ENCODE assay signal across 8 mouse cellular contexts in the genomic region with DNA sequence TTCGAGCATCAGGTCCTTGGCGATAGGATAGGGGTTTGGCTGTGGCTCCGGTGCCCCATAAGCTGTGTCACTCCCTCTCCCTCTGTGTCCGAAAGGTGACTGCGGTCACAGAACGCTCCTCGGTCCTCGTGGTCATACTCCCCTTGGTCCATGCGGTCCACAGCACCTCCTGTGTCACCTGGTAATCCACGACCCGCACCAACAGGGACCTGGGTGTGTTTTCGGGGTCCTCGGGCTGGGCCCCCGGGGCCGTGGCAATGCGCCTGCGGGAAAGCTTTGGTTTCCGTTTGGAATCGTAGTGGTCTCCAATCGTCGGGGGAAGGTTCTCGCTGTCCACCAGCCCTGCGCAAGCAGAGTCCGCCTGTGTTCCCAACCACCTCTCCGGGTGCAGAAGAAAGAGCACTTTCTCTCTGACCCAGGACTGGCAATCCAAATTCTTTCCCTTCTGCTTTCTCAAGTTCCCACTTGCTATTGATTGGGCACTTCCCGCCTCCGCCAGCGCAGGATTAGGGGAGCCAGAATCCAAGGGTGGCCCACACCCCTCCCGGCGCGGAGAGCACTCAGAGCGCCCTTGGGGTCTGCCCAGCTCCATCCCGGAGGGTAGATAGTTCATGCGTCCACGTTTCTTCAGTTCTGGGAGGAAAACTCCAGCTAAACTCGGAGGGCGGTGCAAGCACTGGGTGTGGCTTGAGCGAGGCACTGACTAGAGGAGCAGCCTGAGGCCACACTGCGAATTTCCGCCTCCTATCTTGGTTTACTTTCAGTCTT. TPM values are rescaled to one million over a fixed set of nuclear protein-coding genes. Genes with fewer than 3 reads are reported as not detected.
A peak's percentile ranks its signal among the peaks of the same experiment; 100 is the strongest.
DNase-seq lines count a peak whose midpoint lies in the region; ATAC-seq and TF ChIP-seq lines count a peak whose summit lies in the region.

A gene (minus strand): TSS at position 636 of the 768 bp plus-strand sequence.

- intact Hi-C loops in left cerebral cortex, postnatal 4 days (cut with DNase I): no loop called here
- intact Hi-C loops in left cerebral cortex, postnatal 25 days (cut with DNase I): no loop called here
- intact Hi-C loops in gastrocnemius, postnatal 14 days (cut with DNase I; ENCODE audit: low total_unique reads): no loop called here

- peak within 1 kb of the TSS; percentile 91 for H3K4me2 ChIP-seq in hindbrain, postnatal 0 days (ENCODE audit: low read depth, low read length)
- H3K4me2 ChIP-seq in liver, embryonic 13.5 days: peak within 1 kb of the TSS; percentile 90
- H3K4me2 ChIP-seq in myocyte (ENCODE audit: low read depth): peak within 1 kb of the TSS; percentile 84

- H3K9me3 ChIP-seq in hindbrain, postnatal 0 days (ENCODE audit: low read length): no peaks in the 10 kb centered on the region
- no peaks in the 10 kb centered on the region for H3K9me3 ChIP-seq in liver, embryonic 13.5 days (replicated peaks)

- H3ac ChIP-seq in myocyte (ENCODE audit: control insufficient read depth, insufficient read length): peak within 1 kb of the TSS; percentile 10

- H3K79me2 ChIP-seq in myocyte (ENCODE audit: control insufficient read depth, insufficient read depth): peaks cover 4% of the 10 kb centered on the region

- H3K4me3 ChIP-seq in hindbrain, postnatal 0 days (ENCODE audit: low read length): peak within 1 kb of the TSS; percentile 55
- peak within 1 kb of the TSS; percentile 77 for H3K4me3 ChIP-seq in liver, embryonic 13.5 days (replicated peaks)
- peak within 1 kb of the TSS; percentile 77 for H3K4me3 ChIP-seq in myocyte

- H3K27ac ChIP-seq in hindbrain, postnatal 0 days: no peak within 1 kb of the TSS
- peak within 1 kb of the TSS; percentile 53 for H3K27ac ChIP-seq in liver, embryonic 13.5 days

- peaks cover 7% of the 10 kb centered on the region; the same call in 1 of the 2 replicates for H3K4me1 ChIP-seq in hindbrain, postnatal 0 days (ENCODE audit: insufficient read depth, low read length)
- H3K4me1 ChIP-seq in liver, embryonic 13.5 days (replicated peaks): peaks cover 32% of the 10 kb centered on the region

- peak within 1 kb of the TSS; percentile 48 for H3K9ac ChIP-seq in hindbrain, postnatal 0 days (replicated peaks; ENCODE audit: low read length)
- H3K9ac ChIP-seq in liver, embryonic 13.5 days: peak within 1 kb of the TSS; percentile 75

- no peaks in the 10 kb centered on the region for H3K36me3 ChIP-seq in hindbrain, postnatal 0 days (ENCODE audit: insufficient read depth, low read length)
- H3K36me3 ChIP-seq in liver, embryonic 13.5 days: no peaks in the 10 kb centered on the region
- H3K36me3 ChIP-seq in myocyte (ENCODE audit: control insufficient read depth, insufficient read depth): no peaks in the 10 kb centered on the region

- TF ChIP-seq CTCF in hindbrain, postnatal 0 days (IDR thresholded peaks at IDR 0.05; ENCODE audit: low read depth): no peak

- peak; percentile 59 for TF ChIP-seq POLR2A in myocyte (IDR thresholded peaks at IDR 0.05; ENCODE audit: insufficient read length, low read depth)

- H3K27me3 ChIP-seq in hindbrain, postnatal 0 days (ENCODE audit: insufficient read depth, low read length): no peaks in the 10 kb centered on the region
- no peaks in the 10 kb centered on the region for H3K27me3 ChIP-seq in liver, embryonic 13.5 days
- H3K27me3 ChIP-seq in myocyte (ENCODE audit: control insufficient read depth, insufficient read depth, insufficient read length): no peaks in the 10 kb centered on the region

- ATAC-seq in hindbrain, postnatal 0 days: peak; percentile 66
- peak; percentile 86 for ATAC-seq in liver, embryonic 13.5 days (ENCODE audit: low read depth)

- peak; percentile 16 for DNase-seq in left cerebral cortex, postnatal 4 days
- DNase-seq in left cerebral cortex, postnatal 25 days (ENCODE audit: low spot score in 2 of 2): no peak
- DNase-seq in cerebellum, postnatal 36 days: peak; percentile 2 to 10
- peak; percentile 36 for DNase-seq in gastrocnemius, postnatal 14 days
- peak; percentile 39 for DNase-seq in hindbrain, postnatal 0 days (ENCODE audit: low spot score)
- peak; percentile 29 for DNase-seq in liver, embryonic 13.5 days
- peak; percentile 15 for DNase-seq in testis, postnatal 14 days (ENCODE audit: low spot score)

- WGBS in hindbrain, postnatal 0 days: under 1% methylated on average over 40 of the region's 40 CpGs
- WGBS in liver, embryonic 13.5 days (ENCODE audit: insufficient replicate concordance): under 1% methylated on average over 39 of the region's 40 CpGs

TF ChIP-seq in myocyte, 11 proteins besides CTCF, POLR2A, EP300 and RAD21:
- TF ChIP-seq POLR2AphosphoS2 (IDR thresholded peaks at IDR 0.05; ENCODE audit: insufficient read length, low read depth): peak; percentile 52
- no peak for TF ChIP-seq MYOG (IDR thresholded peaks at IDR 0.05; ENCODE audit: control insufficient read depth in 1 of 3, insufficient read depth in 1 of 3, insufficient read length in 2 of 3, low read depth in 2 of 3)
- no peak for TF ChIP-seq MYOD1 (IDR thresholded peaks at IDR 0.05; ENCODE audit: control insufficient read depth in 1 of 3, insufficient read length in 2 of 3, low read depth in 2 of 3)
- no peak for TF ChIP-seq TCF3 (IDR thresholded peaks at IDR 0.05; ENCODE audit: insufficient read length, low read depth)
- TF ChIP-seq REST (IDR thresholded peaks at IDR 0.05; ENCODE audit: insufficient read depth, insufficient read length): no peak
- TF ChIP-seq CEBPB (IDR thresholded peaks at IDR 0.05; ENCODE audit: insufficient read depth, poor library complexity, severe bottlenecking): no peak
TF ChIP-seq in myocyte: peak in this region for 1.

RNA-seq across cellular contexts. Expression of the gene that starts here (rescaled TPM):
- under 1 TPM; 0.95 to 0.96 TPM for total RNA-seq in left cerebral cortex, postnatal 4 days (2021)
- not detected for total RNA-seq in left cerebral cortex, postnatal 25 days (2021)
- total RNA-seq in gastrocnemius, postnatal 14 days (2021): under 1 TPM; 0.08 to 0.31 TPM
- 1.2 and 1.9 TPM in 2 replicates for total RNA-seq in hindbrain, postnatal 0 days (2014; rRNA removed)
- polyA plus RNA-seq in hindbrain, postnatal 0 days (2015; fragmentation: Nextera tagmentation; extraction: Ambion mirVana): 0.89 TPM in 2 replicates
- 0.42 and 0.78 TPM in 2 replicates for polyA plus RNA-seq in liver, embryonic 13.5 days (2015; fragmentation: Nextera tagmentation; extraction: Ambion mirVana)
- polyA plus RNA-seq in myocyte (2012; fragmentation: generic; extraction: Trizol): 1.2 TPM

Comparison
In these comparisons a context has a peak if more than half of its experiments do, and no peak if none do; other contexts are left out.
1. Peak in DNase-seq in left cerebral cortex, postnatal 4 days; RNA of the gene not detected or under 1 TPM.
2. Peak in DNase-seq in gastrocnemius, postnatal 14 days; RNA of the gene not detected or under 1 TPM.
3. Peak in DNase-seq, ATAC-seq, H3K4me3 ChIP-seq, H3K27ac ChIP-seq, H3K9ac ChIP-seq and H3K4me2 ChIP-seq in liver, embryonic 13.5 days; RNA of the gene not detected or under 1 TPM.
4. DNase-seq: peak in cerebellum, postnatal 36 days (2 of 2), hindbrain, postnatal 0 days (single experiment) and testis, postnatal 14 days (single experiment); none in left cerebral cortex, postnatal 25 days (0 of 2).
5. Peak in every context shown above with its lines, with median percentiles within 50 percentile points of each other: H3K4me2 ChIP-seq and H3K4me3 ChIP-seq.